Mouse (Mus musculus) megakaryocyte, embryonic 14.5 days (primary cell): ENCODE measurements around the gene Ralgapb. TPM values are rescaled to one million over a fixed set of nuclear protein-coding genes. Genes with fewer than 3 reads are reported as not detected.

Experiments
- H3K27me3 ChIP-seq: replicated peaks from 2 replicates; pipeline ENCODE3; 2012; ENCODE audit warnings: inconsistent platforms
- H3K36me3 ChIP-seq: replicated peaks from 2 replicates; pipeline ENCODE3; 2012; ENCODE audit warnings: low read length, inconsistent platforms, mixed read lengths
- H3K4me1 ChIP-seq: 2 replicates; pipeline ENCODE4 v1.6.1; 2012; ENCODE audit warnings: inconsistent platforms
- H3K4me3 ChIP-seq: replicated peaks from 2 replicates; pipeline ENCODE3; 2012; ENCODE audit warnings: moderate library complexity, mild to moderate bottlenecking, inconsistent platforms
- H3K9me3 ChIP-seq: 2 replicates; pipeline ENCODE4 v1.6.1; 2012; ENCODE audit warnings: inconsistent platforms
- FLI1 ChIP-seq: IDR thresholded peaks from 2 replicates; pipeline ENCODE4 v1.6.1; 2012; ENCODE audit warnings: low read length, inconsistent platforms, mixed read lengths
- GATA1 ChIP-seq: IDR thresholded peaks from 3 replicates; pipeline ENCODE4 v1.6.1; 2012; ENCODE audit warnings: mixed read lengths, low read length, inconsistent platforms, borderline replicate concordance
- polyA plus RNA-seq: library from polyadenylated mRNA; stranded (reverse); fragments of >175 nt; gene quantifications from 2 replicates; pipeline ENCODE4 v1.2.3, GENCODE M21; 2012; ENCODE audit warnings: low replicate concordance; ENCODE audit not compliant: insufficient read depth

Ralgapb gene
- polyA plus RNA-seq, 1 experiment: 1.7 TPM

DNA sequence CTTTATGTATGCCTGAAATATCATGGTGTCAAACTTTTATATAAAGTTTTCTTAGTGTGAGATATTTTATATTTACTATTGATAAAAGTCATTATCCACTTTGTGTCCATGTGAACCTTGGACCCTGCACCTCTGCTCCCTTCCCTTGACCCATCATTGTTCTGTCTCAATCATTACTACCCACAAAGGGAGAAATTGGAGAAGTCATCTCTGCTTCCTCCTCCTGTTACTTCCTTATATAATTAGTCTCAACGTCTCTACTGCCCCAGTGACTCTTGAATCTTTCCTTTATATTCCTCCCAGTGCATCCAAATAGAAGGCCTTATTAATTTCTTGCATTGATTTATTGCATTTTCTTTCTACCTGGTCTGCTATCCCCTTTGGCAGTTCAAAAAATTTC is 52.8 kb downstream of the Ralgapb start:
- no peaks in the 10 kb centered on the region for H3K27me3 ChIP-seq
- 0 out of 2 replicates have a peak, but pooled peaks cover 3% of the 10 kb centered on the region for H3K4me1 ChIP-seq
- H3K4me3 ChIP-seq: no peak overlapping the region
- H3K9me3 ChIP-seq: no peaks in the 10 kb centered on the region
- peaks cover 95% of the 10 kb centered on the region for H3K36me3 ChIP-seq
- TF ChIP-seq FLI1: no peak
- TF ChIP-seq GATA1: no peak

DNA sequence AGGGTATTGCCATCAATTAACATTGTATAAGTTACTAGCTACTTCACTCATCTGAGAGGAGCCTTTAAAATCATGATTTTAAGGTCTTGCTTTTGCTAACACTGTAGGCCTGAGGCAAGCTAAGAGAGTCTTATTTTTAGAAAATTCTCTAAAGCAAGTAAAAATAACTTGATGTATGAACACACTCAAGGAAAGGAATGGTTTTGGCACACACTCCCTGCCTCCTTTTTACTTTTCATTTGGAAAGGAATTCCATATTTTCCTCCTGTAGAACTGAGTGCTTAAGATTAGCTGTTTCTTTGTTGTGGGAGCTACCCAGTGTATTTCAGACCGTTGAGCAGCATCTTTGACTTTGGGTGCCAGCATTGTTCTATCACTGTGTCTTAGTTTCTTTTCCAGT is 64.5 kb downstream of the Ralgapb start:
- Histone ChIP-seq H3K4me3 (no peak overlapping the region), H3K9me3 (no peaks in the 10 kb centered on the region), H3K27me3 (no peaks in the 10 kb centered on the region), H3K4me1 (no peaks in the 10 kb centered on the region), H3K36me3 (peaks cover 92% of the 10 kb centered on the region)
- TF ChIP-seq GATA1 (no peak), FLI1 (no peak)

DNA sequence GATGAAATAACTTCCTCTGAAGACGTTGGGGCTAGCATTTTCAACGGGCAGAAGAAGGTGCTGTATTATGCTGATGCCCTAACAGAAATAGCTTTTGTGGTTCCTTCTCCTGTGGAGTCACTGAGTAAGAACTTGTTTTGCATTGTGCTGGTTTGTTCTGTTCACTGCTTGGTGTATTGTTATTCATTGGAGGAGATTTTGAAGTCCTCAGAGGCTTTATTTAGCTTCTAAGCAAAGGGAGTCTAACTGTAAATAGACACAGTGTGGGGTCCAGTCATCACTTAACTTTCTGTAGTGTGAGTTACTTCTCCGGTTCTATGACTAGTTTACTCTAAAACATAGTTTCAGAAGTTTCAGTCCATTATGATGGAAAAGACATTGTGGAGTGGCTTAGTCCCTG is 68.0 kb downstream of the Ralgapb start:
- H3K9me3 ChIP-seq: no peaks in the 10 kb centered on the region
- TF ChIP-seq FLI1 (no peak), GATA1 (no peak)
- H3K36me3 ChIP-seq: peaks cover 98% of the 10 kb centered on the region

GRCm38 (mm10) chr2:158498457-158498856 is 88.8 kb downstream of the Ralgapb start:
- TF ChIP-seq GATA1 (no peak), FLI1 (no peak)
- H3K9me3 ChIP-seq: no peaks in the 10 kb centered on the region
- H3K27me3 ChIP-seq: no peaks in the 10 kb centered on the region
- H3K36me3 ChIP-seq: peaks cover 69% of the 10 kb centered on the region
- no peaks in the 10 kb centered on the region for H3K4me1 ChIP-seq
- H3K4me3 ChIP-seq: no peak overlapping the region

More for the DNA sequence above, 68.0 kb downstream of the Ralgapb start:
- no peak overlapping the region for H3K4me3 ChIP-seq
- H3K27me3 ChIP-seq: no peaks in the 10 kb centered on the region
- no peaks in the 10 kb centered on the region for H3K4me1 ChIP-seq

DNA sequence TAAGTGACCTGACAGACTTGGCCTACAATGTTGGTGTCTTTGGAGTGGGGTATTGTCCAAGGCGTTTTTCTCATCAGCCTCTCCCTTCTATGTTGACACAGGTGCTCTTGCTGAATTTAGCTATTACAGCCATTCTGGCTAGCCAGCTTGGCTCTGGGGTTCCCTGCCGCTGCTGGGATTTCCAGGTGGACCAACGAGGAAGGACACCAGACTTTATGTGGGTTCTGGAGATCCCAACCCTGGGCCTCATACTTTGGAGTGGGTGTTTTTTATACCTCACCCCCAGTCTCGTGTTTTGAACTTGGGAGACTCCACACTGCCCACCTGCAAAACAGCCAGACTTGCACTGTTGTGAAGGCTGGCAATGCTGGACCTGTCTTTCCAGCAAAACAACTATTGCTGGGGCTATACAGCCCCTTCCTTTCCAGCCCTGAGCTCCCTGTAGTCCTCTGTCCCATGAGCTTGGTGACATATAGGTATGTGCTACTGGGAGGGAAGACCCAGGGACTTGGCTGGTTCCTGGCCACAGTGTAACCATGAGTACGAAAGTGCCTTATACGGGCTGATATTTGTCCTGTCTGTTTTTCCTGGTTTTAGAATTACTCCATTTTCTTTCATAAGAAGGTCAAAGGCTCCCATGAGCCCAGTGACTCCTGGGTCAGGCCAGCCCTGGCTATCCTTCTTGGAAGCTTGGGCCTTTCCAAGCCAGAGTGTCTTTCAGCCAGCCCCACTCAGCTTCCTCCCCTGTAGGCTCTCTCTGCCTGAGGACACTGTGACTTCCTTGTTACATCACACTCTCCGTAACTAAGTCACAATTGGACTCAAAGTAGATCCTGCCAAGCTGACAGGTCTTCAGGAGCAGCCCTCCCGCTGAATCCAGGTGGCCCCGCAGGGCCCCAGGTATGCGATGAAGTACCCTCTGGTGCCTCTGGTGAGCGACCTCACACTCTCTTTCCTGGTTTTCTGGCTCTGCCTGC is 92.5 kb downstream of the Ralgapb start, which contains the start of gene Adig:
TSS of gene Adig (plus strand) at position 777 of the 977 bp plus-strand sequence.
- Histone ChIP-seq H3K4me1 (no peaks in the 10 kb centered on the region), H3K9me3 (no peaks in the 10 kb centered on the region), H3K4me3 (no peak within 1 kb of the TSS), H3K27me3 (peaks cover 21% of the 10 kb centered on the region), H3K36me3 (peaks cover 33% of the 10 kb centered on the region)
- TF ChIP-seq FLI1: no peak
- TF ChIP-seq GATA1: no peak

DNA sequence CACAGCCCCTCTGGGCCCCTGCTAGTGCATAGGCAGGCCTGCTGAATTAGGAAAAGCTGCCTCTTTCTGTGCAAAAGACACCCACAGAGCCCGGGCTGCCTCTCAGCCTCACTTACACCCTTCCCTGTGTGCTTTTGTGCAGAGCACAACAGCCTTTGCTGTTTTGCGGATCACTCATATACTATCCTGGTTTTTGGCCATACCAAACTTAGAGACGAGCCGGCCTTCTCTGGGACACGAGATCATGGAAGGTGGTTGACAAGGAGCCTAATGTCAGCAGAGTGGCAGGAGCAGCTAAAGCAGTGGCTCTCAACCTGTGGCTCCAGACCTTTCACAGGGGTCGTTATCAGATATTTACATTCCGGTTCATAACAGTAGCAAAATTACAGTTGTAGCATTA is 93.6 kb downstream of the Ralgapb start:
- Histone ChIP-seq H3K36me3 (peaks cover 22% of the 10 kb centered on the region), H3K4me1 (no peaks in the 10 kb centered on the region), H3K27me3 (peaks cover 26% of the 10 kb centered on the region), H3K4me3 (no peak overlapping the region), H3K9me3 (no peaks in the 10 kb centered on the region)
- TF ChIP-seq FLI1: no peak
- no peak for TF ChIP-seq GATA1

DNA sequence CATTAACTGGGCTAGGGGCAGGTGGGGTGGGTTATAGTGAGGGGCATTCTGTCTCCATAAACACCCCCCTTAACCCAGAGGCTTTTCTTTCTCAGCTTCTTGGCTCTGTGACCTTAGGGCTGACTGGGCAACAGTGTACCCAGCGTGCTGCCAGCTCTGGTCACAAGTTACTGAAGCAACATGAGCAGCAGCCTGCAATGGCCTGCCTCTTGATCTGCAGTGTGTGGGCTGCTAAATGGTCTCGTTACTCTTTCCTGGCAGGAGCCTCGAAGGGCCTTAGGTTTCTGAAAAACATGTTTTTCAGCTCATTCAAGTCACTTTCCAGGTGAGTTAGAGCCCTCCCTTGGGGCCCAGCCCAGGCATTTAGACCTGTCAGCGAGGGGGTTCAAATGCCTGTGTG is 94.0 kb downstream of the Ralgapb start:
- Histone ChIP-seq H3K4me3 (no peak overlapping the region), H3K27me3 (peaks cover 27% of the 10 kb centered on the region), H3K4me1 (no peaks in the 10 kb centered on the region), H3K36me3 (peaks cover 17% of the 10 kb centered on the region), H3K9me3 (no peaks in the 10 kb centered on the region)
- TF ChIP-seq FLI1: no peak
- TF ChIP-seq GATA1: no peak

- peaks cover 2% of the 10 kb centered on the region for H3K9me3 ChIP-seq
- H3K4me3 ChIP-seq: no peak overlapping the region
- H3K36me3 ChIP-seq: no peaks in the 10 kb centered on the region
- TF ChIP-seq FLI1: no peak
- no peak for TF ChIP-seq GATA1
- H3K4me1 ChIP-seq: no peaks in the 10 kb centered on the region
- peaks cover 37% of the 10 kb centered on the region for H3K27me3 ChIP-seq
Measured at GRCm38 (mm10) chr2:158506475-158506874, 96.8 kb downstream of the Ralgapb start.

DNA sequence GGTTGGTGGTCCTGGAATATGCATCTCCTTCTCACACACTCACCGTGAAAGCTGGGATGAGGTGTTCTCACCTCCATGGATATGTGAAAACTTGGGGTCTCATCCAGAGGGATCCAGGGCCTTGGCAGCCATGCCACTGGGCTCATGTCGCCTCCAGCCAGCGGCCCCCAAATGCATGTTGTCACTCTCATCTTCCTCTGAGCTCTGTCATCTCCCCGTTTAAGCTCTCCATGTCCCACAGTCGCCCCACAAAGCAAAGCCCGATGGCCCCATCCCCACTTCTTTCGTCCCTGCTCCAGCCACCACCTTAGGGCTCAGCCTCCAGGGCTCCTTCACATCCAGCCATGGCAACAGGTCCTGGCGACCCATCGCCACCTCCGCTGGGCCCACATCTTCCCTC is 97.4 kb downstream of the Ralgapb start:
- peaks cover 5% of the 10 kb centered on the region for H3K9me3 ChIP-seq
- TF ChIP-seq GATA1: no peak
- TF ChIP-seq FLI1: no peak
- peaks cover 39% of the 10 kb centered on the region for H3K27me3 ChIP-seq
- no peaks in the 10 kb centered on the region for H3K36me3 ChIP-seq
- H3K4me1 ChIP-seq: no peaks in the 10 kb centered on the region
- H3K4me3 ChIP-seq: no peak overlapping the region

GRCm38 (mm10) chr2:158510665-158511064 is 101.0 kb downstream of the Ralgapb start:
- peaks cover 5% of the 10 kb centered on the region for H3K9me3 ChIP-seq
- H3K4me3 ChIP-seq: no peak overlapping the region
- H3K36me3 ChIP-seq: no peaks in the 10 kb centered on the region
- no peak for TF ChIP-seq FLI1
- no peak for TF ChIP-seq GATA1
- no peaks in the 10 kb centered on the region for H3K4me1 ChIP-seq
- H3K27me3 ChIP-seq: peaks cover 41% of the 10 kb centered on the region
